Mouse (Mus musculus) liver, embryonic 16.5 days (tissue): ENCODE results near the gene Hebp1. TPM values are rescaled to one million over a fixed set of nuclear protein-coding genes. Genes with fewer than 3 reads are reported as not detected.
A peak's percentile ranks its signal among the peaks of the same experiment; 100 is the strongest.

Experiments
- ATAC-seq: fragments of 200-750 bp; cut with Nextera tagmentation; 2 replicates; pipeline ENCODE4 v1.8.0; 2017; ENCODE audit warnings: low read depth, mild to moderate bottlenecking, moderate number of reproducible peaks, moderate library complexity
- H3K27ac ChIP-seq: fragments of 300-500 bp; sonication (generic); 2 replicates; pipeline ENCODE4 v1.5.1; 2014; ENCODE audit warnings: mild to moderate bottlenecking, low read length
- H3K27me3 ChIP-seq: fragments of 300-500 bp; sonication (generic); 2 replicates; pipeline ENCODE4 v1.6.1; 2014; ENCODE audit warnings: low read depth, low read length, mixed read lengths; ENCODE audit not compliant: control insufficient read depth, insufficient read depth
- H3K36me3 ChIP-seq: fragments of 300-500 bp; sonication (generic); 2 replicates; pipeline ENCODE4 v1.6.1; 2014; ENCODE audit warnings: mild to moderate bottlenecking; ENCODE audit not compliant: control insufficient read depth, insufficient read depth
- H3K4me1 ChIP-seq: fragments of 300-500 bp; sonication (generic); 2 replicates; pipeline ENCODE4 v1.6.1; 2014; ENCODE audit warnings: low read depth, low read length, mixed read lengths; ENCODE audit not compliant: control insufficient read depth
- H3K4me2 ChIP-seq: fragments of 300-500 bp; sonication (generic); 2 replicates; pipeline ENCODE4 v1.6.1; 2014; ENCODE audit warnings: low read depth, low read length, mixed read lengths
- H3K4me3 ChIP-seq: fragments of 300-500 bp; sonication (generic); 2 replicates; pipeline ENCODE4 v1.5.1; 2014; ENCODE audit warnings: low read depth, mild to moderate bottlenecking, low read length
- H3K9ac ChIP-seq: fragments of 300-500 bp; sonication (generic); 2 replicates; pipeline ENCODE4 v1.6.1; 2014; ENCODE audit warnings: low read depth, low read length
- H3K9me3 ChIP-seq: fragments of 300-500 bp; sonication (generic); replicated peaks from 2 replicates; pipeline ENCODE4 v1.6.1; 2016; ENCODE audit warnings: low read length; ENCODE audit not compliant: control insufficient read depth
- WGBS: fragments of 180-500 bp; shearing (Covaris S2); extraction: QIAGEN DNeasy Blood & Tissue Kit; methylation state at CpG from one replicate; pipeline ENCODE4 v1.1.7; 2014; ENCODE audit not compliant: insufficient replicate concordance; 5-methylcytosine and 5-hydroxymethylcytosine counted together
- polyA plus RNA-seq: library from polyadenylated mRNA; unstranded; fragments of >200 nt; fragmentation: Nextera tagmentation; extraction: Ambion mirVana; gene quantifications from 2 replicates; pipeline ENCODE4 v1.2.1, GENCODE M21; 2015

The Hebp1 gene
- polyA plus RNA-seq, 1 experiment from 2014 or later: 134 TPM

GRCm38 (mm10) chr6:135148506-135148905 is 49.3 kb downstream of the Hebp1 start:
- no peaks in the 10 kb centered on the region for H3K4me1 ChIP-seq
- no peak overlapping the region for H3K4me2 ChIP-seq
- 58% methylated on average over 1 of the region's 1 CpGs for WGBS
- no peak overlapping the region for H3K27ac ChIP-seq
- no peak overlapping the region for H3K9ac ChIP-seq
- H3K9me3 ChIP-seq: no peaks in the 10 kb centered on the region
- H3K4me3 ChIP-seq: no peak overlapping the region
- ATAC-seq: peak; percentile 38; the same call in 1 of the 2 replicates
- H3K36me3 ChIP-seq: peaks cover 74% of the 10 kb centered on the region
- no peaks in the 10 kb centered on the region for H3K27me3 ChIP-seq

GRCm38 (mm10) chr6:135145976-135146375 is 51.8 kb downstream of the Hebp1 start:
- Histone ChIP-seq H3K27ac (no peak overlapping the region), H3K36me3 (peaks cover 56% of the 10 kb centered on the region), H3K27me3 (no peaks in the 10 kb centered on the region), H3K9me3 (no peaks in the 10 kb centered on the region), H3K4me2 (no peak overlapping the region), H3K4me1 (no peaks in the 10 kb centered on the region), H3K4me3 (no peak overlapping the region), H3K9ac (no peak overlapping the region)
- no peak for ATAC-seq
- WGBS: 84% methylated on average over 5 of the region's 5 CpGs

- Histone ChIP-seq H3K27ac (no peak overlapping the region), H3K4me1 (no peaks in the 10 kb centered on the region), H3K9ac (no peak overlapping the region), H3K36me3 (peaks cover 53% of the 10 kb centered on the region), H3K4me3 (no peak overlapping the region), H3K27me3 (no peaks in the 10 kb centered on the region), H3K4me2 (no peak overlapping the region), H3K9me3 (no peaks in the 10 kb centered on the region)
- ATAC-seq: no peak
- WGBS: 2% methylated on average over 3 of the region's 3 CpGs
Observed at GRCm38 (mm10) chr6:135144516-135144915, 53.3 kb downstream of the Hebp1 start.

- Histone ChIP-seq H3K36me3 (peaks cover 50% of the 10 kb centered on the region), H3K9me3 (no peaks in the 10 kb centered on the region), H3K4me2 (no peak overlapping the region), H3K9ac (no peak overlapping the region), H3K4me3 (no peak overlapping the region), H3K27me3 (no peaks in the 10 kb centered on the region), H3K4me1 (no peaks in the 10 kb centered on the region), H3K27ac (no peak overlapping the region)
- WGBS: 84% methylated on average over 5 of the region's 5 CpGs
- no peak for ATAC-seq
Observed at GRCm38 (mm10) chr6:135143151-135143550, 54.7 kb downstream of the Hebp1 start.

GRCm38 (mm10) chr6:135141451-135142147 is 56.2 kb downstream of the Hebp1 start:
- no peak overlapping the region for H3K9ac ChIP-seq
- ATAC-seq: no peak
- peaks cover 56% of the 10 kb centered on the region for H3K36me3 ChIP-seq
- no peaks in the 10 kb centered on the region for H3K4me1 ChIP-seq
- no peak overlapping the region for H3K4me2 ChIP-seq
- 81% methylated on average over 16 of the region's 16 CpGs for WGBS
- no peaks in the 10 kb centered on the region for H3K9me3 ChIP-seq
- no peak overlapping the region for H3K27ac ChIP-seq
- no peak overlapping the region for H3K4me3 ChIP-seq
- H3K27me3 ChIP-seq: no peaks in the 10 kb centered on the region

GRCm38 (mm10) chr6:135138746-135139145 is 59.1 kb downstream of the Hebp1 start:
- no peak for ATAC-seq
- no peaks in the 10 kb centered on the region for H3K9me3 ChIP-seq
- H3K4me3 ChIP-seq: no peak overlapping the region
- H3K4me2 ChIP-seq: no peak overlapping the region
- H3K27me3 ChIP-seq: no peaks in the 10 kb centered on the region
- no peak overlapping the region for H3K27ac ChIP-seq
- peaks cover 56% of the 10 kb centered on the region for H3K36me3 ChIP-seq
- WGBS: 83% methylated on average over 14 of the region's 14 CpGs
- no peaks in the 10 kb centered on the region for H3K4me1 ChIP-seq
- H3K9ac ChIP-seq: no peak overlapping the region

GRCm38 (mm10) chr6:135138207-135138606 is 59.6 kb downstream of the Hebp1 start:
- no peak for ATAC-seq
- 72% methylated on average over 7 of the region's 7 CpGs for WGBS
- Histone ChIP-seq H3K4me2 (no peak overlapping the region), H3K4me1 (no peaks in the 10 kb centered on the region), H3K9ac (no peak overlapping the region), H3K27me3 (no peaks in the 10 kb centered on the region), H3K36me3 (peaks cover 56% of the 10 kb centered on the region), H3K9me3 (no peaks in the 10 kb centered on the region), H3K27ac (no peak overlapping the region), H3K4me3 (no peak overlapping the region)

- no peak for ATAC-seq
Observed at GRCm38 (mm10) chr6:135137736-135138135, 60.1 kb downstream of the Hebp1 start.

GRCm38 (mm10) chr6:135136439-135137161 is 61.2 kb downstream of the Hebp1 start:
- Histone ChIP-seq H3K9me3 (no peaks in the 10 kb centered on the region), H3K9ac (no peak overlapping the region), H3K36me3 (peaks cover 50% of the 10 kb centered on the region), H3K4me2 (no peak overlapping the region), H3K4me1 (no peaks in the 10 kb centered on the region), H3K4me3 (no peak overlapping the region), H3K27me3 (no peaks in the 10 kb centered on the region), H3K27ac (no peak overlapping the region)
- WGBS: 53% methylated on average over 11 of the region's 11 CpGs
- ATAC-seq: no peak

More at GRCm38 (mm10) chr6:135137736-135138135, 60.1 kb downstream of the Hebp1 start:
- no peak overlapping the region for H3K27ac ChIP-seq
- H3K4me2 ChIP-seq: no peak overlapping the region
- no peak overlapping the region for H3K4me3 ChIP-seq
- no peaks in the 10 kb centered on the region for H3K9me3 ChIP-seq
- no peaks in the 10 kb centered on the region for H3K27me3 ChIP-seq
- WGBS: 87% methylated on average over 9 of the region's 9 CpGs
- H3K36me3 ChIP-seq: peaks cover 51% of the 10 kb centered on the region
- no peaks in the 10 kb centered on the region for H3K4me1 ChIP-seq
- no peak overlapping the region for H3K9ac ChIP-seq
